In the genomic region with DNA sequence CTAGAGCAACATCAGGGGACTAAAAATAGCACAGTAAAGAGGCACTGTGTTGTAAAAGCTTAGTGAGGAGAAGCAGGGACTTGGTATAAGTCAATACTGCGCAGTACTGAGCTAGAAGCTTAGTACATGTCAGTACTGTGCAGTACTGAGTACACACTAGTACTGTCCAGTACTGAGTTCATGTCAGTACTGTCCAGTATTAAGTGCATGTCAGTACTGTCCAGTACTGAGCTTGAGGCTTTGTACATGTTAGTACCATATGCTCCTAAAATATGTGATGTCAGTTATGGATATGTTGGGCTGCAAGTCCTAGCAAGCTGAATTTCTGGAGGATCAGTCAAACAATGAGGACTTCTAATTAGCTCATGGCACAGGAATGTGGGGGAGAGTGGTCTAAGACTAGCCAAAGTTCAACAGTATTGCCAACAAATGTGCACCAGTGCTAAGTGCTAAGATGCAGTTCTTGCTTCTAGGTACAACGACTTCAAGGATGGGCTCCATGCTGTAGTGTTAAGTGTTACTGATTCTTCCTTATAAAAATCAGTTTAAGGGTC, we compare ENCODE assay signal across 25 mouse cellular contexts.
DNase-seq lines count a peak whose midpoint lies in the region; ATAC-seq and TF ChIP-seq lines count a peak whose summit lies in the region.
"Had no signal": no experiment of that assay in that cellular context is flagged by ENCODE, and none has a peak within 500 bp of the region (broad histone marks: within the 10 kb centered on the region; RNA-seq: fewer than 3 reads in every experiment).

No protein-coding gene starts in this region.

- no peaks in the 10 kb centered on the region for H3K27me3 ChIP-seq in heart, embryonic 12.5 days (replicated peaks)
- no peaks in the 10 kb centered on the region for H3K27me3 ChIP-seq in kidney, postnatal 0 days (ENCODE audit: insufficient read depth, low read length)
- no peaks in the 10 kb centered on the region for H3K27me3 ChIP-seq in stomach, embryonic 14.5 days (ENCODE audit: control insufficient read depth, insufficient read depth, low read length)
- H3K27me3 ChIP-seq in stomach, postnatal 0 days (ENCODE audit: control insufficient read depth, insufficient read depth, low read length) = no peaks in the 10 kb centered on the region
- H3K27me3 ChIP-seq: embryonic facial prominence, embryonic 15.5 days; forebrain, embryonic 15.5 days; hindbrain, embryonic 15.5 days; limb, embryonic 15.5 days; neural tube, embryonic 15.5 days; stomach, embryonic 15.5 days had no signal

- no peak overlapping the region for H3K27ac ChIP-seq in heart, embryonic 12.5 days (ENCODE audit: poor library complexity, severe bottlenecking)
- H3K27ac ChIP-seq in kidney, postnatal 0 days = no peak overlapping the region
- H3K27ac ChIP-seq in stomach, embryonic 14.5 days (ENCODE audit: low read length) = no peak overlapping the region
- H3K27ac ChIP-seq in stomach, postnatal 0 days (replicated peaks) = no peak overlapping the region
- H3K27ac ChIP-seq: embryonic facial prominence, embryonic 15.5 days; forebrain, embryonic 15.5 days; hindbrain, embryonic 15.5 days; limb, embryonic 15.5 days; neural tube, embryonic 15.5 days; stomach, embryonic 15.5 days had no signal

- TF ChIP-seq CTCF in kidney, postnatal 0 days (IDR thresholded peaks at IDR 0.05; ENCODE audit: low read depth) = no peak
- TF ChIP-seq CTCF in stomach, postnatal 0 days (IDR thresholded peaks at IDR 0.05; ENCODE audit: low read depth) = no peak

- WGBS in heart, embryonic 12.5 days = 64% methylated on average over 2 of the region's 2 CpGs
- WGBS in kidney, postnatal 0 days = 79% methylated on average over 2 of the region's 2 CpGs
- WGBS in stomach, embryonic 14.5 days = 71% methylated on average over 2 of the region's 2 CpGs
- 75% methylated on average over 2 of the region's 2 CpGs for WGBS in stomach, postnatal 0 days

- no peak overlapping the region for H3K4me3 ChIP-seq in heart, embryonic 12.5 days
- no peak overlapping the region for H3K4me3 ChIP-seq in kidney, postnatal 0 days (replicated peaks; ENCODE audit: low read depth, low read length)
- H3K4me3 ChIP-seq in stomach, embryonic 14.5 days (ENCODE audit: low read depth, low read length) = no peak overlapping the region
- H3K4me3 ChIP-seq in stomach, postnatal 0 days (ENCODE audit: low read depth, low read length) = no peak overlapping the region
- H3K4me3 ChIP-seq: embryonic facial prominence, embryonic 15.5 days; forebrain, embryonic 15.5 days; hindbrain, embryonic 15.5 days; limb, embryonic 15.5 days; neural tube, embryonic 15.5 days; stomach, embryonic 15.5 days had no signal

- ATAC-seq in heart, embryonic 12.5 days (ENCODE audit: insufficient number of reproducible peaks, low FRiP score) = no peak
- peak; percentile 59; the same call in 1 of the 2 replicates for ATAC-seq in kidney, postnatal 0 days (replicated peaks; ENCODE audit: low FRiP score, low read depth)
- ATAC-seq in stomach, embryonic 14.5 days (ENCODE audit: insufficient number of reproducible peaks, insufficient read depth, low FRiP score, low read depth) = peak; percentile 37; the same call in 1 of the 2 replicates
- no peak for ATAC-seq in stomach, postnatal 0 days (ENCODE audit: low FRiP score, low TSS enrichment)
- ATAC-seq: forebrain, embryonic 15.5 days had no signal

- H3K9me3 ChIP-seq in heart, embryonic 12.5 days (replicated peaks) = no peaks in the 10 kb centered on the region
- no peaks in the 10 kb centered on the region for H3K9me3 ChIP-seq in kidney, postnatal 0 days (replicated peaks; ENCODE audit: low read length)
- no peaks in the 10 kb centered on the region for H3K9me3 ChIP-seq in stomach, embryonic 14.5 days (ENCODE audit: control insufficient read depth, low read depth, low read length)
- H3K9me3 ChIP-seq in stomach, postnatal 0 days (ENCODE audit: control insufficient read depth, low read length) = no peaks in the 10 kb centered on the region
- H3K9me3 ChIP-seq: embryonic facial prominence, embryonic 15.5 days; forebrain, embryonic 15.5 days; hindbrain, embryonic 15.5 days; limb, embryonic 15.5 days; neural tube, embryonic 15.5 days; stomach, embryonic 15.5 days had no signal

- no peaks in the 10 kb centered on the region for H3K36me3 ChIP-seq in heart, embryonic 12.5 days
- no peaks in the 10 kb centered on the region for H3K36me3 ChIP-seq in kidney, postnatal 0 days (ENCODE audit: insufficient read depth, low read length)
- H3K36me3 ChIP-seq in stomach, embryonic 14.5 days (ENCODE audit: control insufficient read depth, insufficient read depth, low read length) = no peaks in the 10 kb centered on the region
- no peaks in the 10 kb centered on the region for H3K36me3 ChIP-seq in stomach, postnatal 0 days (ENCODE audit: control insufficient read depth, insufficient read depth, low read length)
- H3K36me3 ChIP-seq: embryonic facial prominence, embryonic 15.5 days; forebrain, embryonic 15.5 days; hindbrain, embryonic 15.5 days; limb, embryonic 15.5 days; neural tube, embryonic 15.5 days; stomach, embryonic 15.5 days had no signal

- peaks cover 23% of the 10 kb centered on the region for H3K4me1 ChIP-seq in heart, embryonic 12.5 days (replicated peaks)
- no peaks in the 10 kb centered on the region for H3K4me1 ChIP-seq in kidney, postnatal 0 days (replicated peaks; ENCODE audit: insufficient read depth, low read length)
- H3K4me1 ChIP-seq in stomach, embryonic 14.5 days (ENCODE audit: control insufficient read depth, insufficient read depth, low read length) = no peaks in the 10 kb centered on the region
- no peaks in the 10 kb centered on the region for H3K4me1 ChIP-seq in stomach, postnatal 0 days (replicated peaks; ENCODE audit: control insufficient read depth, insufficient read depth)
- H3K4me1 ChIP-seq: embryonic facial prominence, embryonic 15.5 days; forebrain, embryonic 15.5 days; hindbrain, embryonic 15.5 days; limb, embryonic 15.5 days; neural tube, embryonic 15.5 days; stomach, embryonic 15.5 days had no signal

- DNase-seq in heart, adult 11 months = peak; percentile 77
- peak; percentile 24 for DNase-seq in kidney, postnatal 0 days (ENCODE audit: low spot score)
- DNase-seq in kidney, postnatal 4 days = no peak
- DNase-seq in stomach, postnatal 0 days (ENCODE audit: low spot score) = no peak
- DNase-seq in telencephalon, adult 2 months (ENCODE audit: low read depth, low spot score) = peak; percentile 1
- DNase-seq in layer of hippocampus, adult 9-10 months (ENCODE audit: low spot score) = no peak
- DNase-seq: adrenal gland, adult 2 months; cerebellum, adult 11-12 months; cerebellum, postnatal 10 days; embryo, embryonic 11 days; gastrocnemius, postnatal 14 days; heart, adult 18-20 months; kidney, adult 2 months; kidney, postnatal 10 days; right cerebral cortex, adult 18-20 months; right cerebral cortex, postnatal 4 days had no signal

- no peak overlapping the region for H3K9ac ChIP-seq in heart, embryonic 12.5 days
- no peak overlapping the region for H3K9ac ChIP-seq in kidney, postnatal 0 days (ENCODE audit: low read depth, low read length)
- no peak overlapping the region for H3K9ac ChIP-seq in stomach, embryonic 14.5 days (replicated peaks; ENCODE audit: low read depth, low read length)
- no peak overlapping the region for H3K9ac ChIP-seq in stomach, postnatal 0 days (ENCODE audit: low read length)
- H3K9ac ChIP-seq: embryonic facial prominence, embryonic 15.5 days; forebrain, embryonic 15.5 days; hindbrain, embryonic 15.5 days; limb, embryonic 15.5 days; neural tube, embryonic 15.5 days; stomach, embryonic 15.5 days had no signal

- no peak overlapping the region for H3K4me2 ChIP-seq in heart, embryonic 12.5 days
- no peak overlapping the region for H3K4me2 ChIP-seq in kidney, postnatal 0 days (ENCODE audit: low read length)
- H3K4me2 ChIP-seq in stomach, embryonic 14.5 days (replicated peaks; ENCODE audit: low read depth, low read length) = no peak overlapping the region
- H3K4me2 ChIP-seq in stomach, postnatal 0 days (replicated peaks; ENCODE audit: low read depth) = no peak overlapping the region
- H3K4me2 ChIP-seq: embryonic facial prominence, embryonic 15.5 days; forebrain, embryonic 15.5 days; hindbrain, embryonic 15.5 days; limb, embryonic 15.5 days; midbrain, embryonic 11.5 days; neural tube, embryonic 15.5 days; stomach, embryonic 15.5 days had no signal

- TF ChIP-seq EP300 in stomach, postnatal 0 days (optimal IDR thresholded peaks at IDR 0.05) = no peak

Comparison
In these comparisons a context has a peak if more than half of its experiments do, and no peak if none do; other contexts are left out.
1. DNase-seq: peak in heart, adult 11 months (single experiment), kidney, postnatal 0 days (single experiment) and telencephalon, adult 2 months (single experiment); none in kidney, postnatal 4 days (0 of 2), stomach, postnatal 0 days (single experiment) and layer of hippocampus, adult 9-10 months (single experiment).
2. ATAC-seq: peak in kidney, postnatal 0 days (single experiment) and stomach, embryonic 14.5 days (single experiment); none in heart, embryonic 12.5 days (single experiment) and stomach, postnatal 0 days (single experiment).